8 mouse cellular contexts compared by ENCODE assay signal in the genomic region with DNA sequence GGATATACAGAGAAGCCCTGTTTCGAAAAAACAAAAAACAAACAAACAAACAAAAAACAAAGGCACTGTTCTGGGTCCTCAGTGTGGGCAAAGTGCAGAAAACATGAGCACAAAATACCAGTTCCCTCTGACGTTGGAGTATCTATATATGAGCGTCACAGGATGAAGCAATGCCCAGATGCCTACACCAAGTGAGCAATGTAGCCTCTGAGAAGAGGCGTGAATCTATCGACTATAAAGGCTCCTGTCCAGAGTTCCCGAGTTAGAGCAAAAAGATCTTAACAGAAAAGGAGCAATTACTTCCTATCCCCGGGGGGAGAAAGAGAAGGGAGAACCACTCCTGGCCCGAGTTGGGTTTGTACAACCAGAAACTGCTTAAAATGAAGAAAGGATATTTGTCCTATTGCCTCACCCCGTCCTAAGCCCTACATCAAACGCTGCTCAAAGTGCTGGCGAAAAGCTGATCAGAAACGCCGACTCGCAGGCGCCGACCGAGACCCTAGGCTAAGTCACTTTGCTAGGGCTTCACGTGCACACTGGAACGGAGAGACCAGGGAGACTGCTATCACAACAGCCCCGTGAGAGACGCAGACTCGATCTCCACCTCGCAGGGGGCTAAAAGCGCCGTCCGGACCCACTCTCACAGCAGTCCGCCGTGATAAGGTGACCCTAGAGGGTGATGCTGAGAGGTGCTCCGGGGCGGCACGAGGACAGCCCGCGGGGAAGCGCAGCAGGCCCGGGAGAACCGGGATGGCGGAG. TPM values are rescaled to one million over a fixed set of nuclear protein-coding genes. Genes with fewer than 3 reads are reported as not detected.
DNase-seq lines count a peak whose midpoint lies in the region; ATAC-seq and TF ChIP-seq lines count a peak whose summit lies in the region.

No protein-coding gene starts in this region.

- ATAC-seq in forebrain, embryonic 15.5 days (replicated peaks) = peak; percentile 64; the same call in 1 of the 2 replicates
- peak; percentile 73 for ATAC-seq in liver, postnatal 0 days

- no peak for DNase-seq in layer of hippocampus, adult 2 months (ENCODE audit: low spot score in 2 of 2)
- DNase-seq in layer of hippocampus, adult 9-11 months = no peak
- DNase-seq in T-cell, adult 2 months (ENCODE audit: low spot score) = peak; percentile 45
- no peak for DNase-seq in liver, postnatal 0 days
- no peak for DNase-seq in right cerebral cortex, adult 2 months (ENCODE audit: low spot score in 2 of 2)
- no peak for DNase-seq in gastrocnemius, adult 8-10 months (ENCODE audit: low spot score in 2 of 2)
- DNase-seq in kidney, adult 9 months = no peak

- TF ChIP-seq CTCF in layer of hippocampus, adult 2 months (conservative IDR thresholded peaks at IDR 0.05) = no peak
- TF ChIP-seq CTCF in liver, postnatal 0 days (IDR thresholded peaks at IDR 0.05; ENCODE audit: low read depth) = no peak

- peak overlapping the region; percentile 69 for H3K9ac ChIP-seq in forebrain, embryonic 15.5 days (replicated peaks)
- peak overlapping the region; percentile 96 for H3K9ac ChIP-seq in liver, postnatal 0 days (replicated peaks)

- H3K27ac ChIP-seq in layer of hippocampus, adult 2 months = peak overlapping the region; percentile 87
- peak overlapping the region; percentile 32; the same call in 1 of the 2 replicates for H3K27ac ChIP-seq in forebrain, embryonic 15.5 days (replicated peaks)
- H3K27ac ChIP-seq in liver, postnatal 0 days (ENCODE audit: low read depth) = peak overlapping the region; percentile 93

- 2% methylated on average over 37 of the region's 37 CpGs for WGBS in forebrain, embryonic 15.5 days
- under 1% methylated on average over 37 of the region's 37 CpGs for WGBS in liver, postnatal 0 days (ENCODE audit: insufficient replicate concordance)

- H3K4me2 ChIP-seq in forebrain, embryonic 15.5 days (replicated peaks) = peak overlapping the region; percentile 91
- H3K4me2 ChIP-seq in liver, postnatal 0 days (ENCODE audit: low read depth, low read length) = peak overlapping the region; percentile 97

- peaks cover 6% of the 10 kb centered on the region; the same call in 1 of the 2 replicates for H3K27me3 ChIP-seq in forebrain, embryonic 15.5 days
- peaks cover 9% of the 10 kb centered on the region for H3K27me3 ChIP-seq in liver, postnatal 0 days (ENCODE audit: insufficient read depth, low read length)

- no peak for TF ChIP-seq EP300 in liver, postnatal 0 days (IDR thresholded peaks at IDR 0.05; ENCODE audit: low read depth)

- peaks cover 16% of the 10 kb centered on the region for H3K36me3 ChIP-seq in forebrain, embryonic 15.5 days
- H3K36me3 ChIP-seq in liver, postnatal 0 days (replicated peaks; ENCODE audit: insufficient read depth, low read length) = peaks cover 17% of the 10 kb centered on the region

- H3K4me3 ChIP-seq in layer of hippocampus, adult 2 months = peak overlapping the region; percentile 75
- H3K4me3 ChIP-seq in forebrain, embryonic 15.5 days = peak overlapping the region; percentile 62
- H3K4me3 ChIP-seq in liver, postnatal 0 days (ENCODE audit: low read depth, low read length) = peak overlapping the region; percentile 99

- peaks cover 16% of the 10 kb centered on the region for H3K4me1 ChIP-seq in forebrain, embryonic 15.5 days
- peaks cover 13% of the 10 kb centered on the region for H3K4me1 ChIP-seq in liver, postnatal 0 days (ENCODE audit: insufficient read depth)

- no peaks in the 10 kb centered on the region for H3K9me3 ChIP-seq in forebrain, embryonic 15.5 days
- no peaks in the 10 kb centered on the region for H3K9me3 ChIP-seq in liver, postnatal 0 days (ENCODE audit: low read length)

RNA-seq across cellular contexts. Expression of gene Fastkd5, which starts 0.6 kb away (rescaled TPM):
- 1 to 10 TPM; 8.8 to 8.9 TPM for total RNA-seq in layer of hippocampus, adult 2 months (2021)
- polyA plus RNA-seq in forebrain, embryonic 15.5 days (2015; fragmentation: Nextera tagmentation; extraction: Ambion mirVana) = 14.1 and 15.4 TPM in 2 replicates
- 5.9 and 7.2 TPM in 2 replicates for polyA plus RNA-seq in liver, postnatal 0 days (2015; fragmentation: Nextera tagmentation; extraction: Ambion mirVana)
- total RNA-seq in gastrocnemius, adult 8-10 months (2022) = 1 to 10 TPM; 5.1 to 7.7 (median 6.7) TPM

RNA-seq across cellular contexts. Expression of gene Ubox5, which starts 0.6 kb away (rescaled TPM):
- total RNA-seq in layer of hippocampus, adult 2 months (2021) = 10 to 100 TPM; 11.0 to 11.7 TPM
- 12.7 and 12.9 TPM in 2 replicates for polyA plus RNA-seq in forebrain, embryonic 15.5 days (2015; fragmentation: Nextera tagmentation; extraction: Ambion mirVana)
- 2.6 TPM in 2 replicates for polyA plus RNA-seq in liver, postnatal 0 days (2015; fragmentation: Nextera tagmentation; extraction: Ambion mirVana)
- total RNA-seq in gastrocnemius, adult 8-10 months (2022) = 1 to 10 TPM; 4.7 to 6.0 (median 5.2) TPM

RNA-seq across cellular contexts. Expression of gene Lzts3, which starts 13.3 kb away (rescaled TPM):
- total RNA-seq in layer of hippocampus, adult 2 months (2021) = 100 to 1,000 TPM; 185 to 196 TPM
- polyA plus RNA-seq in forebrain, embryonic 15.5 days (2015; fragmentation: Nextera tagmentation; extraction: Ambion mirVana) = 9.2 and 10.0 TPM in 2 replicates
- 1.2 TPM in 2 replicates for polyA plus RNA-seq in liver, postnatal 0 days (2015; fragmentation: Nextera tagmentation; extraction: Ambion mirVana)
- 1 to 10 TPM; 1.8 to 3.0 (median 2.4) TPM for total RNA-seq in gastrocnemius, adult 8-10 months (2022)

RNA-seq across cellular contexts. Expression of gene Ddrgk1, which starts 35.2 kb away (rescaled TPM):
- total RNA-seq in layer of hippocampus, adult 2 months (2021) = 10 to 100 TPM; 97.6 to 98.1 TPM
- 57.4 and 63.4 TPM in 2 replicates for polyA plus RNA-seq in forebrain, embryonic 15.5 days (2015; fragmentation: Nextera tagmentation; extraction: Ambion mirVana)
- 71.4 and 71.8 TPM in 2 replicates for polyA plus RNA-seq in liver, postnatal 0 days (2015; fragmentation: Nextera tagmentation; extraction: Ambion mirVana)
- total RNA-seq in gastrocnemius, adult 8-10 months (2022) = 100 to 1,000 TPM; 120 to 153 (median 133) TPM

RNA-seq across cellular contexts. Expression of gene Itpa, which starts 38.2 kb away (rescaled TPM):
- total RNA-seq in layer of hippocampus, adult 2 months (2021) = 10 to 100 TPM; 36.0 to 36.8 TPM
- polyA plus RNA-seq in forebrain, embryonic 15.5 days (2015; fragmentation: Nextera tagmentation; extraction: Ambion mirVana) = 133 and 134 TPM in 2 replicates
- polyA plus RNA-seq in liver, postnatal 0 days (2015; fragmentation: Nextera tagmentation; extraction: Ambion mirVana) = 30.4 and 31.2 TPM in 2 replicates
- total RNA-seq in gastrocnemius, adult 8-10 months (2022) = 10 to 100 TPM; 12.0 to 14.5 (median 13.3) TPM

Comparison
In these comparisons a context has a peak if more than half of its experiments do, and no peak if none do; other contexts are left out.
1. H3K27ac ChIP-seq: peak in every context shown above with its lines; median percentile 93 in liver, postnatal 0 days; 87 in layer of hippocampus, adult 2 months; 32 in forebrain, embryonic 15.5 days.
2. RNA of gene Lzts3, which starts 13.3 kb away (total RNA-seq): 185 to 196 TPM in layer of hippocampus, adult 2 months; 1.8 to 3.0 TPM in gastrocnemius, adult 8-10 months; every median in the first group is over 10 times any median in the second.
3. Peak in every context shown above with its lines, with median percentiles within 50 percentile points of each other: H3K4me3 ChIP-seq.